In genomic region chr8:13200301-13201012, GRCm38 (mm10) we compare ENCODE assay signal across 8 mouse cellular contexts. TPM values are rescaled to one million over a fixed set of nuclear protein-coding genes. Genes with fewer than 3 reads are reported as not detected.
DNase-seq lines count a peak whose midpoint lies in the region; ATAC-seq and TF ChIP-seq lines count a peak whose summit lies in the region.

TSS of gene Grtp1 (minus strand) at chr8:13200620.

- peak within 1 kb of the TSS; percentile 57 for H3K4me3 ChIP-seq in thymus, adult 2 months (ENCODE audit: control insufficient read depth, insufficient read depth, low read length)
- H3K4me3 ChIP-seq in embryonic facial prominence, embryonic 12.5 days: peak within 1 kb of the TSS; percentile 81
- H3K4me3 ChIP-seq in heart, embryonic 16.5 days (ENCODE audit: low read length): peak within 1 kb of the TSS; percentile 84

- DNase-seq in thymus, adult 2 months: peak; percentile 32
- no peak for DNase-seq in thymus, adult 18-20 months
- peak; percentile 78 to 85 for DNase-seq in kidney, postnatal 36 days
- DNase-seq in spleen, postnatal 10 days (ENCODE audit: low spot score in 2 of 2): peak; percentile 71 to 82
- DNase-seq in layer of hippocampus, adult 9-10 months (ENCODE audit: low spot score): no peak

- peaks cover 7% of the 10 kb centered on the region for H3K4me1 ChIP-seq in thymus, adult 2 months (replicated peaks; ENCODE audit: control insufficient read depth, insufficient read depth, low read length)
- H3K4me1 ChIP-seq in embryonic facial prominence, embryonic 12.5 days: peaks cover 7% of the 10 kb centered on the region
- H3K4me1 ChIP-seq in heart, embryonic 16.5 days (ENCODE audit: control insufficient read depth, insufficient read depth, low read length): peaks cover 9% of the 10 kb centered on the region; the same call in 1 of the 2 replicates

- H3K9ac ChIP-seq in embryonic facial prominence, embryonic 12.5 days: peak within 1 kb of the TSS; percentile 66
- H3K9ac ChIP-seq in heart, embryonic 16.5 days (ENCODE audit: low read length): peak within 1 kb of the TSS; percentile 80

- no peaks in the 10 kb centered on the region for H3K9me3 ChIP-seq in embryonic facial prominence, embryonic 12.5 days
- no peaks in the 10 kb centered on the region for H3K9me3 ChIP-seq in heart, embryonic 16.5 days (replicated peaks; ENCODE audit: control insufficient read depth, low read length)

- H3K27ac ChIP-seq in thymus, adult 2 months (ENCODE audit: control insufficient read depth, insufficient read depth, low read length): no peak within 1 kb of the TSS
- H3K27ac ChIP-seq in embryonic facial prominence, embryonic 12.5 days: no peak within 1 kb of the TSS
- H3K27ac ChIP-seq in heart, embryonic 16.5 days (ENCODE audit: low read length): peak within 1 kb of the TSS; percentile 23; the same call in 1 of the 2 replicates

- no peaks in the 10 kb centered on the region for H3K36me3 ChIP-seq in thymus, adult 2 months (ENCODE audit: control insufficient read depth, insufficient read depth, low read length)
- no peaks in the 10 kb centered on the region for H3K36me3 ChIP-seq in embryonic facial prominence, embryonic 12.5 days
- H3K36me3 ChIP-seq in heart, embryonic 16.5 days (ENCODE audit: control insufficient read depth, insufficient read depth): no peaks in the 10 kb centered on the region

- no peak for TF ChIP-seq CTCF in thymus, adult 2 months (IDR thresholded peaks at IDR 0.05; ENCODE audit: borderline replicate concordance, control insufficient read depth, extremely low read depth, insufficient read depth, low read length, poor library complexity)

- peak within 1 kb of the TSS; percentile 88 for H3K4me2 ChIP-seq in embryonic facial prominence, embryonic 12.5 days (replicated peaks)
- H3K4me2 ChIP-seq in heart, embryonic 16.5 days (ENCODE audit: low read depth, low read length): peak within 1 kb of the TSS; percentile 94

- no peak for TF ChIP-seq POLR2A in thymus, adult 2 months (IDR thresholded peaks at IDR 0.05; ENCODE audit: control insufficient read depth, extremely low read depth, insufficient read depth, low read length, poor library complexity)

- 2% methylated on average over 54 of the region's 58 CpGs for WGBS in thymus, adult 2 months
- WGBS in embryonic facial prominence, embryonic 12.5 days: under 1% methylated on average over 54 of the region's 58 CpGs
- WGBS in heart, embryonic 16.5 days: under 1% methylated on average over 41 of the region's 58 CpGs

- peaks cover 6% of the 10 kb centered on the region; the same call in 1 of the 2 replicates for H3K27me3 ChIP-seq in thymus, adult 2 months (ENCODE audit: control insufficient read depth, insufficient read depth, low read length)
- H3K27me3 ChIP-seq in embryonic facial prominence, embryonic 12.5 days: peaks cover 42% of the 10 kb centered on the region
- peaks cover 10% of the 10 kb centered on the region; the same call in 1 of the 2 replicates for H3K27me3 ChIP-seq in heart, embryonic 16.5 days (ENCODE audit: control insufficient read depth, insufficient read depth, low read length)

- no peak; the same call in 1 of the 2 replicates for ATAC-seq in embryonic facial prominence, embryonic 12.5 days (ENCODE audit: insufficient number of reproducible peaks, insufficient read depth, low FRiP score, low TSS enrichment)
- peak; percentile 74 for ATAC-seq in heart, embryonic 16.5 days (replicated peaks; ENCODE audit: extremely low read depth, insufficient read depth, low FRiP score)
- ATAC-seq in megakaryocyte, adult 5-6 weeks (ENCODE audit: poor library complexity, severe bottlenecking): 0 out of 2 replicates have a peak, but pooled peaks have one; percentile 8

RNA-seq across cellular contexts. Expression of gene Grtp1, which starts in this region (rescaled TPM):
- polyA plus RNA-seq in thymus, adult 2 months (2012; rRNA removed): 1.5 and 1.7 TPM in 2 replicates
- polyA plus RNA-seq in embryonic facial prominence, embryonic 12.5 days (2016; fragmentation: Nextera tagmentation; extraction: Ambion mirVana): 13.1 and 15.0 TPM in 2 replicates
- polyA plus RNA-seq in heart, embryonic 16.5 days (2015; fragmentation: Nextera tagmentation; extraction: Ambion mirVana): 11.0 and 12.2 TPM in 2 replicates
- 0.22 and 0.80 TPM in 2 replicates for total RNA-seq in megakaryocyte, adult 5-6 weeks (2015)
- total RNA-seq in megakaryocyte, adult 5-6 weeks (2017): 0.53 TPM in 1 of 2 replicates, not detected in the other

Comparison
In these comparisons a context has a peak if more than half of its experiments do, and no peak if none do; other contexts are left out.
1. DNase-seq: peak in thymus, adult 2 months (single experiment), kidney, postnatal 36 days (2 of 2) and spleen, postnatal 10 days (2 of 2); none in thymus, adult 18-20 months (0 of 2) and layer of hippocampus, adult 9-10 months (single experiment).
2. Peak in ATAC-seq in megakaryocyte, adult 5-6 weeks; RNA of the gene not detected or under 1 TPM.
3. Peak in every context shown above with its lines, with median percentiles within 50 percentile points of each other: H3K4me3 ChIP-seq.